Mouse (Mus musculus) layer of hippocampus, adult 8-10 months (tissue): Measurements from ENCODE around the gene Zfp977. TPM values are rescaled to one million over a fixed set of nuclear protein-coding genes. Genes with fewer than 3 reads are reported as not detected.
"Not testable (repeated sequence)": the region's sequence is repeated elsewhere in the genome, so short reads cannot be mapped to it uniquely, and the experiment has no call there.

Experiments
- DNase-seq, 2 experiments: peaks; one replicate each; pipeline ENCODE4 v3.0.0; 2022; ENCODE audit warnings: low spot score in 2 of 2
- microRNA-seq, 2 experiments: library from miRNA; unstranded; fragments of <30 nt; microRNA quantifications; one replicate each; pipeline ENCODE4 v1.2.0; 2022
- total RNA-seq, 4 experiments: library from RNA; stranded (reverse); gene quantifications; 2 replicates each; pipeline ENCODE4 v1.2.4; 2022

The Zfp977 gene
- total RNA-seq, result 1 to 10 TPM; 1.9 to 3.5 (median 2.8) TPM

GRCm38 (mm10) chr7:42592413-42592812 lies at the start of gene Zfp977:
Gene Zfp977, minus strand, starts transcription at chr7:42592547.
- DNase-seq, result not testable (repeated sequence)

DNA sequence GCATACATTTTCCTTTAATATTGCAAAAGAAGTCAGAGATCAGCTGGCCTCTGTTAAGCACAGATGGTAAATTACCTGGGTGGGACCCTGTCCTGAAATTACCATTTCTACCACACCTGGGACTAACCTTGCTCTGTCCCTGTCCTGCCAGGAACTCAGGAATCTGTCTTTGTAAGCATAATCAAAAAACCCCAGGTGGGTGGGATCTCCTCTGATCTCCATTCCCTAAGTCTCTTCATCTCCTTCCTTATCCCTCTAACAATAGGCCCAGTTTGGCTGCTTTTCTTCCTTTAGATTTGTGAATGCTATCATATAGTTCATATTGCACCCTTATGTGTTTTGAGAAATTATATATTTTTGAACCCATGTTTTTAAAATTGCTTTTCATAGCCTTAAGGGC lies 38.7 kb upstream of the Zfp977 start:
- DNase-seq, result not testable (repeated sequence)

GRCm38 (mm10) chr7:42595666-42596065 lies 3.3 kb upstream of the Zfp977 start:
- DNase-seq, result not testable (repeated sequence)

- not testable (repeated sequence) for DNase-seq
Observed at GRCm38 (mm10) chr7:42591311-42591710, 1.0 kb downstream of the Zfp977 start.

DNA sequence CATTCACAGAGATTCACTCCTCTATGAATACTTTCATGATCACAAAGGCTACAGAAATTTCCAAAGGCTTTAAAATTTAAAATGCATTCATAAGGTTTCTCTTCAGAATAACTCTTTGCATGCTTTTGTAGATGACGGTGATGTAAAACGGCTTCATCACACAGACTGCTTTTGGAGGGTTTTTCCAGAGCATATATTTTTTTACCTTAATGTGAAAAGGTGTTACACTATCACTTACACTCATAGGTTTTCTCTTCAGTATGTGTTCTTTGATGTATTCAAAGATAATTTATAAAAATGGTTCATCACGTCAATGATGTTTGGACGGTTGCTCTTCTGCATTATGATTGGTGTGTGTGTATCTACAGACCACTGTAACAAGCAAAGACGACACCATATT lies 13.9 kb downstream of the Zfp977 start, which contains the start of gene Gm21028:
Gene Gm21028, minus strand, starts transcription at position 101 of the 400 bp plus-strand sequence.
- DNase-seq, result no peak

- no peak for DNase-seq
Observed at GRCm38 (mm10) chr7:42551766-42552165, 40.6 kb downstream of the Zfp977 start.

Small RNA genes within 50 kb of the gene (microRNA-seq; reads per million reads assigned to microRNA genes)
- gene Gm24938, result 0 reads per million in 2 experiments

Other genes with a start within 250 kb of the Zfp977 start
- gene 4933421I07Rik, start 144.4 kb downstream of the Zfp977 start, total RNA-seq, result not detected
- 10 to 100 TPM; 18.1 to 25.8 (median 23.5) TPM for gene Zfp141, start 86.8 kb downstream of the Zfp977 start, total RNA-seq
- not detected for gene Gm21028, start 14.0 kb downstream of the Zfp977 start, total RNA-seq
- gene Zfp976, start 50.0 kb upstream of the Zfp977 start, total RNA-seq, result 1 to 10 TPM; 3.8 to 6.9 (median 4.1) TPM
- gene Zfp975, start 100.2 kb upstream of the Zfp977 start, total RNA-seq, result 10 to 100 TPM in 1 of 4 experiments, 1 to 10 TPM in 3; 6.5 to 10.8 (median 7.3) TPM
- not detected for gene Gm17067, start 134.5 kb upstream of the Zfp977 start, total RNA-seq
- not detected for gene Vmn2r62, start 201.0 kb upstream of the Zfp977 start, total RNA-seq